Mouse (Mus musculus): ENCODE data around the gene Fn1. TPM values are rescaled to one million over a fixed set of nuclear protein-coding genes. Genes with fewer than 3 reads are reported as not detected.

The Fn1 gene
- polyA plus RNA-seq, 1 experiment from 2014 or later: 158 TPM

DNA sequence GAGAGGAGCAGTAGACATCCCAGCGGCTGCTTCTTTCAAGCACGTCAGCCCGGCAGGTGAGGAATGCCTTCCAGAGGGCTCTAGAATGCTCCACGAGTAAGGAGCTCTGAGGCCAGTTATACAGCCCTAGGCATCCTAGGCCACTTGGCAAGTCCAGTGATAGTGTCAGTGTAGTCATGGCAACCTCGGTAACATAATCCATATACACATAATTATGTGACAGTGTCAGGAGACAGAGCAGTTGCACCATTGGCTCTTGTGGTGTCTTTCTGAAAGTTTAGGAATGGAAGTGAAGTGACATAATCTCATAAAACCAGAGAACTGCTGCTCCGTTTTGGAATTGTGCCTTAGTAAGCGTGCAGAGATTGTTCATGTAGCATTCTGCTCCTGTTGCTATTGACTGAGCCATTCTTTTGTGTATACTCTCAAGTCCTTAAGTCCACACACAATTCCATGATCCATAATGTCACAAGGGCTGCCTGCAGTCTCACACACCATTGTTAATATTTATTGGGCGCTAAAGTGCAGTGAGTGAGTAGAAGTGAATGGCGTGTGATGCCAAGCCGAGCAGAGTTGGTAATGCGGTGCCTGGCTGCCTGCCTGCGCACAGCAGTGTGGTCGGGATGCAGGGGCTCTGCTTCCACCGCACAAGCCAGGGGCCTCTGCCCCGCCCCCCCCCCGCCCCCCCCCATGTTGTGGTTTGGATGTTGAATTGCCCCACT, 85.0 kb downstream of the Fn1 start:
- 66% methylated on average over 16 of the region's 16 CpGs for WGBS
- no peak overlapping the region for H3K9ac ChIP-seq
- no peak overlapping the region for H3K4me2 ChIP-seq
- ATAC-seq (replicated peaks; ENCODE audit: insufficient number of reproducible peaks, insufficient read depth, low FRiP score, low read depth): no peak
- H3K27me3 ChIP-seq: no peaks in the 10 kb centered on the region
- H3K4me3 ChIP-seq: no peak overlapping the region
- peaks cover 5% of the 10 kb centered on the region for H3K4me1 ChIP-seq (replicated peaks)
- H3K27ac ChIP-seq: no peak overlapping the region
- no peaks in the 10 kb centered on the region for H3K9me3 ChIP-seq (replicated peaks)
- H3K36me3 ChIP-seq: peaks cover 86% of the 10 kb centered on the region

DNA sequence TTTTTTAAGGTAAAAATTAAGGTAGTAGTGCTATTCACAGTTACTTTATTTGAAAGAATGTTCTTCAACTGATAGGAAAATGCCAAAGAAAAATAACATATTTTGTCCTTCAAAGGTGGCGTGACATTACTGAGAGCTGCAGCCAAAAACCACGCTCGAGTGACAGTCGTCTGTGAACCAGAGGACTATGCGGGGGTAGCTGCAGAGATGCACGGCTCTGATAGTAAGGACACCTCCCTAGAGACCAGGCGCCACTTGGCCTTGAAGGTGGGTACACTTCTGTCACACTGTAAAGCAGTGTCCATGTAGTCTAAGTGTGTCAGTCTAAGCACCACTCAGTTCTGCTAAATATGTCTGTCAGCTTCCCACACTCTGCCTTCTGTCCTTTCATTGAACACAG, 88.7 kb downstream of the Fn1 start:
- no peak for ATAC-seq (replicated peaks; ENCODE audit: insufficient number of reproducible peaks, insufficient read depth, low FRiP score, low read depth)
- Histone ChIP-seq H3K4me1 (replicated peaks) (peaks cover 5% of the 10 kb centered on the region), H3K27ac (no peak overlapping the region), H3K9me3 (replicated peaks) (no peaks in the 10 kb centered on the region), H3K36me3 (peaks cover 76% of the 10 kb centered on the region), H3K27me3 (no peaks in the 10 kb centered on the region), H3K9ac (no peak overlapping the region), H3K4me2 (no peak overlapping the region), H3K4me3 (no peak overlapping the region)
- 90% methylated on average over 7 of the region's 7 CpGs for WGBS

- peaks cover 8% of the 10 kb centered on the region for H3K4me1 ChIP-seq (replicated peaks)
- no peak overlapping the region for H3K4me2 ChIP-seq
- H3K4me3 ChIP-seq: no peak overlapping the region
- no peak overlapping the region for H3K9ac ChIP-seq
- no peak for ATAC-seq (replicated peaks; ENCODE audit: insufficient number of reproducible peaks, insufficient read depth, low FRiP score, low read depth)
- H3K9me3 ChIP-seq (replicated peaks): no peaks in the 10 kb centered on the region
- no peak overlapping the region for H3K27ac ChIP-seq
- no peaks in the 10 kb centered on the region for H3K27me3 ChIP-seq
- peaks cover 46% of the 10 kb centered on the region for H3K36me3 ChIP-seq
- WGBS: 88% methylated on average over 4 of the region's 4 CpGs
Measured at GRCm38 (mm10) chr1:71560626-71561025, 92.4 kb downstream of the Fn1 start.

DNA sequence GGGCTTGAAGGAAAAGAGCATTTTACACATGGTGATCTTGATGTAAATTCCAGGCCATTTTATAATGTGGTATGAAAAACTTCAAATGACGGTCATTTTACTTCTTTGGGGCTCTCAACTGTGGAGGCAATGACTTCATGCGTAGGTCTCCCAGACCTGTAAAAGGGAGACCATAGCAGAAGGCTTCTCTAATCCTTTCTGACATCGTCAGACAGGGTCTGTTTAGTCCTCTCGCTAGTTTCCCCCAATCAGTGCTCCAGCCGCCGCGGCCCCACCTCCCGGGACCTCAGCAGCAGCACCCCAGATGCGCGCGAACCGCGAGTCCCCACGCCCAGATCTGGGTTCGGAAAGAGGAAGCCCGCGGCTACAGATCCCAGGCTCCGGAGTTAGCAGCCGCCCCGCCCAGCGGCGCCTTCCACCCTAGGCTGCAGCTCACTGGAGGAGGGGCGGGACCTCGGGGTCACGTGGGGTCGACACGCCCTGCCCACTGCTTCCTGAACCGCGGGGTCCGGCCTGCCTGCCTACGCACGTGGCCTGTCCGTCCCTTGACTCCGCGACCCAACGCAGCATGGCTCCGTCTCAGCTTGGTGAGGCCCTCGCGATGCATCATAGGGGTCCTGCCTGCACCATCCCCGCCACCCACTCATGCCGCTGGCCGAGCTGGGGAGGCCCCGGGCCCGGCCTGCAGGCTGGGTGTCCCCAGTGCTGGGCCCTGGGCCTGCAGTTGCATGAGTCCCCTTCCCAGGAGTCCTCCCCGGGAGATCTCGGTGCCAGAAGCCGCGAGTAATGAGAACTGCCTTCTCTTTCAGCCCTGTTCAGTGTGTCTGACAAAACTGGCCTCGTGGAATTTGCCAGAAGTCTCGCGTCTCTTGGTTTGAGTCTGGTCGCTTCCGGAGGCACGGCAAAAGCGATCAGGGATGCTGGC, 96.0 kb downstream of the Fn1 start, which contains the start of gene Atic:
Gene Atic (plus strand): TSS at position 463 of the 925 bp plus-strand sequence.
- H3K4me3 ChIP-seq: peak within 1 kb of the TSS; percentile 59
- H3K9ac ChIP-seq: peak within 1 kb of the TSS; percentile 59
- WGBS: under 1% methylated on average over 54 of the region's 55 CpGs
- H3K27ac ChIP-seq: peak within 1 kb of the TSS; percentile 57
- H3K9me3 ChIP-seq (replicated peaks): no peaks in the 10 kb centered on the region
- H3K36me3 ChIP-seq: peaks cover 26% of the 10 kb centered on the region
- ATAC-seq (replicated peaks; ENCODE audit: insufficient number of reproducible peaks, insufficient read depth, low FRiP score, low read depth): peak; percentile 99
- peak within 1 kb of the TSS; percentile 78 for H3K4me2 ChIP-seq
- no peaks in the 10 kb centered on the region for H3K27me3 ChIP-seq
- peaks cover 8% of the 10 kb centered on the region for H3K4me1 ChIP-seq (replicated peaks)

DNA sequence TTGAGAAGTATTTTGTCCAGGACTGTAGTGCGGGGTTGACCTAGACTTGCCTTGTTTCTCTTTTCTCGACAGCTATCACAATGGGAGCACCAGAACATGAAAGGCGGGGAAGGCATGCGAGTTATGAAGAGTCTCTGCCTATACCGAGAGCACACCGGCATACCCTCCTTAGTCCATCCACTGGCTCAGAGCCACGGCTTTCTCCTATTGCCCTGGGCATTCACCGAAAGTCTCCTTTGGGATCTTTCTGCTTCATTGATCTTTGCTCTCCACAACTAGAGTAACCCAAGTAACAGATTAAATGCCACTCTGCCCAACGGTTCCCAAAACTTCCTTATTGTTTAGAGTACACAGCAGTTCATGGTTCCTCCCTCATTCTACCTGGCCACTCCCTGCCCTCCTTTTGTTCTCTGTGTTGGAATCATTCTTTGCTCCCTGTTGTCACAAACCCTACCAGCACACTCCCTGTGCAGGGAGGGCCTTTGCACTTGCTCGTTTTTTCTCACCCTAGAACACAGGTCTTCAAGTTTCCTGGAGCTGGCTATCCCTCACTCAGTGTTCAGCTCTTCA, 102.3 kb downstream of the Fn1 start:
- Histone ChIP-seq H3K4me1 (replicated peaks) (no peaks in the 10 kb centered on the region), H3K4me2 (no peak overlapping the region), H3K36me3 (no peaks in the 10 kb centered on the region), H3K27ac (no peak overlapping the region), H3K9ac (no peak overlapping the region), H3K4me3 (no peak overlapping the region), H3K27me3 (no peaks in the 10 kb centered on the region), H3K9me3 (replicated peaks) (no peaks in the 10 kb centered on the region)
- WGBS: 66% methylated on average over 10 of the region's 10 CpGs
- no peak for ATAC-seq (replicated peaks; ENCODE audit: insufficient number of reproducible peaks, insufficient read depth, low FRiP score, low read depth)

- no peaks in the 10 kb centered on the region for H3K9me3 ChIP-seq (replicated peaks)
- no peak for ATAC-seq (replicated peaks; ENCODE audit: insufficient number of reproducible peaks, insufficient read depth, low FRiP score, low read depth)
- H3K36me3 ChIP-seq: no peaks in the 10 kb centered on the region
- H3K4me2 ChIP-seq: no peak overlapping the region
- H3K4me3 ChIP-seq: no peak overlapping the region
- no peaks in the 10 kb centered on the region for H3K27me3 ChIP-seq
- WGBS: 78% methylated on average over 3 of the region's 3 CpGs
- H3K9ac ChIP-seq: no peak overlapping the region
- H3K4me1 ChIP-seq (replicated peaks): no peaks in the 10 kb centered on the region
- H3K27ac ChIP-seq: no peak overlapping the region
Measured at GRCm38 (mm10) chr1:71540437-71540836, 112.6 kb downstream of the Fn1 start.

DNA sequence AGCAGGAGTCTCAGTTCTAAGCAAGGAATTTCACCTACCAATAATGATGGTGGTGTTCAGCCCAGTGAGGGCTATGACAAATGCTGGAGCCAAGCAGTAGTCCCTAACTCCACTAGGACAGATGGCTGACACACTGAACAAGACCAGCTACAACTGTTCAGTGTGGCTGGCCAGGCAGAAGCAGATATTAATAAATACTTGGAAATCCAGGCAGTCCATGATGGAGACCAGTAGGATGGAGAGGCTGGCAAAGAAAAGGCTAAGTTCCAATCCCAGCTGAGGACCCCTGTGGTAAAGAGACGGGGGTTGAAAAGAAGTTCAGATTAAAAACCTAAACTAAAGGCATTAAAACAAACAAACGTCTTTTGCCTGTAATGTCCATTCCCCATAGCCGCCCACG, 113.4 kb downstream of the Fn1 start:
- Histone ChIP-seq H3K36me3 (no peaks in the 10 kb centered on the region), H3K27ac (no peak overlapping the region), H3K4me3 (no peak overlapping the region), H3K27me3 (no peaks in the 10 kb centered on the region), H3K9ac (no peak overlapping the region), H3K9me3 (replicated peaks) (no peaks in the 10 kb centered on the region), H3K4me1 (replicated peaks) (no peaks in the 10 kb centered on the region), H3K4me2 (no peak overlapping the region)
- 79% methylated on average over 4 of the region's 4 CpGs for WGBS
- ATAC-seq (replicated peaks; ENCODE audit: insufficient number of reproducible peaks, insufficient read depth, low FRiP score, low read depth): no peak

Other genes with a start within 250 kb of the Fn1 start
- gene Abca12, start 238.3 kb downstream of the Fn1 start, polyA plus RNA-seq (2015; fragmentation: Nextera tagmentation; extraction: Ambion mirVana): 0.03 and 0.04 TPM in 2 replicates
- 31.2 and 40.2 TPM in 2 replicates for gene Atic, start 96.0 kb downstream of the Fn1 start, polyA plus RNA-seq (2015; fragmentation: Nextera tagmentation; extraction: Ambion mirVana)

All from heart, embryonic 15.5 days (tissue).